Mouse (Mus musculus) T-cell, adult 2 months (primary cell): ENCODE measurements around the gene Olfr1341.

Experiments used
- DNase-seq: peaks from one replicate; pipeline ENCODE4 v3.0.0; 2022; ENCODE audit warnings: low spot score

Gene Olfr1341

GRCm38 (mm10) chr4:118703223-118703622 is at the start of gene Olfr1341:
TSS of gene Olfr1341 (plus strand) at chr4:118703523.
- DNase-seq: no peak

DNA sequence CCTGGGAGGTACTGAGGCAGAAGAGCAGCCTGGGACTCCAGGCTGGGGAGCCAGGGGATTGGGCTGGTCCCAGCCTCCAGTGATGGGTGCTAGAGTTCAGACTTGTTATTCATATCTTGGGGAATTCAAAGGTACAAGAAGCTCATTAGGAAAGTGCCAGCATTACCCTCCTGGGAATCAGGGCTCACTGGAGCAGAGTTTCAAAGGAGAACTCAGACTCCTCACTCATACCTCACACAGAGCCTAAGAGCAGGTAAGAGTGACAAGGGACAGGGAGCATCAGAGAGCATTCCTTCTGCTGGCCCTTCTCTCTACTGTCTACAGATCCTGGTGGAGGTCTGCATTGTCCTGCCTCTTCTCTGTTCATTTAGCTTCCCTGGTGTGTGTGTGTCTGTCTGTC is 44.7 kb upstream of the Olfr1341 start, which contains the start of gene Olfr62:
Olfr62 (plus strand) TSS at position 301 of the 400 bp plus-strand sequence.
- DNase-seq: no peak

DNA sequence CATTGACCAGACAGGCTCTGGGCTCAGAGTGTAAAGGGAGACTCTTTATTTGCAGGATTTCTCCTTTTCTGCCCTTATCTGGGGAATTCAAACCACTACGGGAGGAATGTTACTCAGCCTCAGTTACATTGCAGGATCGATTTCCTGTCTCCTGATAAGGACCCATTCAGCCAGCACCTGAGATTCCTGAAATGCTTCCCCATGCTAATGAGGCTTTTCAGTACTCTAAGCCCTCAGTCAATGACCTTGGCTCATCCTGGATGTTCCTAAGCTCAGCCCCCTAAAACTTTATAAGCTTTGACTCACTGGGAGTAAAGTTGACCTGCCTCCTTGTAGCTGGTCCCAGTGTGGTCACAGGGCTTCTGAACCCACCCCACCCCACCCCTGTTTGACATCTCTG is 16.2 kb upstream of the Olfr1341 start:
- no peak for DNase-seq

GRCm38 (mm10) chr4:118692412-118692973 is 10.8 kb upstream of the Olfr1341 start, which contains the start of gene Olfr1342:
TSS of gene Olfr1342 (minus strand) at chr4:118692756.
- no peak for DNase-seq

GRCm38 (mm10) chr4:118693812-118694211 is 9.5 kb upstream of the Olfr1341 start:
- DNase-seq: no peak

GRCm38 (mm10) chr4:118708086-118708485 is 4.8 kb downstream of the Olfr1341 start:
- no peak for DNase-seq

GRCm38 (mm10) chr4:118711656-118712055 is 8.3 kb downstream of the Olfr1341 start:
- no peak for DNase-seq

DNA sequence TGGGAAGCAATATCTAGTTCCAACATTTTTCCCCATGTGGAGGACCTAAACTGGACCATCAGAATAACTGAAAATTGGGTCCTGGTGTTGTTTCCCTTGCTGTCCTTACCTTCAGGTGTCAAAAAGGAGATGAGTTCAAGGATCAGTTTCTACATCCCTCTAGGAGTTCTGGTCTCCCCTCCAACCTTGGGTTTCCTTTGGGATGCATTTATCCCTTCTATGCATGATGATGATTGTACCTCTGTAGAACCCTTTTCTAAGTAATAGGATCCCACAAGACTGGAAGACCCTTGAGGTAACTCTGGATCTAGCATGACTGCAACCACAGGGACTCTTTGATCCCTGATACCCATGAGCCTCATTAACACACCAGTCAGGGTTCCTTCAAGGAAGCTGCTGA is 16.5 kb downstream of the Olfr1341 start, which contains the start of gene Olfr1340:
Olfr1340 (plus strand) TSS at position 301 of the 400 bp plus-strand sequence.
- DNase-seq: no peak

DNA sequence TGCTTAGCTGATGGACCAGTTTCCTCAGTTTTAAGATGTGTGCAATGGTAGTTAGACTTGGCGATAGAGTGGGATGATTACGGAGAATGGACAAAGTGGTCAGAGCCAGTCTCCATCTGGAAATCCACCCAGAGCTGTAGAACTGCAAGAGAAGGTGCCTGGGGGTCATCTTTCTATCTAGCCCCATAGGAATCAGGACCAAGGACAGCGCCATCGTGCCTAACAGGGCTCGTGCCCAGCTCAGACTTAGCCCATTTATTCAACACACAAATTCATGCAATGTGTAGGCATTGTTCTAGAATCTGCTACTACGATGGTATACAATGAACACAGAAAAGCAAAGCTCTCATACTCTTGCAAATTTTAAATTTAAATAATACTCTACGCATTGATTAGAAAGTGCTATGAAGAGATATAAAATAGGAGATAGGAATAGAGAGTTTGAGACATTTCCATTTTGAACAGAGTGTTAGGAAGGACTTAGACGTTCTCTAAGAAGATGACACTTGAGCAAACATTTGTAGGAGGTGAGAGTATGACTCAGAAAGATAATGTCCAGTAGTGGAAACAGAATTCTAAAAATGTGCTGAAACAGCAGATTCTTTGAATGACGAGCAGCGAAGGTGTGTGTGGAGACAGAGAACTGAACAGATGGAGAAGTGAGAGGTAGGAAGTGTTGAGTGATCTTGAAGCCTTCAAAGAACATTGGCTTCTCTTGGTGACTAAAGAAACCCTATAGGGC is 18.6 kb downstream of the Olfr1341 start:
- DNase-seq: no peak

DNA sequence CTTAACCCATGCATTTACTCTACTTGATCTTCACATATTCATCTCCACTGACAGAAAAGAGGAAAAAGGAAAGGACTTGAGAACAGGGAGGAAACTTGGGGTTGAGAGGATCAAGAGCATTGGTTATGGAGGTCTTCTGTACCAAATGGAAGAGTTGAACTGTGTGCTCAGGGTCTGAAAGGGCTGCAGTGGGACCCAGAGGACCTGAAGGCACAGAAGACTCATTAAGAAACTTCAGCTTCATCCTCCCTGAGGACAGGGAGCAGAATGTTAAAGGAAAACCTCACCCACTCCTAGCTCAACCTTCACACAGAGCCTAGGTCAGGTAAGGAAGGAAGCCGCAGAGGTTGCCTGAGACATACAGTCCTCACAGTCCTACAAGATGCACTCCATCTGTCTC is 28.6 kb downstream of the Olfr1341 start, which contains the start of gene Olfr1339:
Olfr1339 (plus strand) TSS at position 301 of the 400 bp plus-strand sequence.
- DNase-seq: no peak

- DNase-seq: no peak
These were observed 36.3 kb downstream of the Olfr1341 start for GRCm38 (mm10) chr4:118739574-118739973.

GRCm38 (mm10) chr4:118740988-118741698 is 37.8 kb downstream of the Olfr1341 start:
- no peak for DNase-seq

- no peak for DNase-seq
These were observed 38.6 kb downstream of the Olfr1341 start for GRCm38 (mm10) chr4:118741881-118742280.

GRCm38 (mm10) chr4:118758637-118759036 is 55.3 kb downstream of the Olfr1341 start, which contains the start of gene Olfr1338:
TSS of gene Olfr1338 (minus strand) at chr4:118758737.
- no peak for DNase-seq
